Mouse (Mus musculus) cortical plate, adult 2 months (tissue): ENCODE data around the gene Sh3gl3.

Source experiments
- CTCF ChIP-seq: fragments of 200-500 bp; IDR thresholded peaks from 2 replicates; pipeline ENCODE4 v1.5.1; 2011; ENCODE audit warnings: mild to moderate bottlenecking, control low read depth, low read length; ENCODE audit not compliant: insufficient read depth; ENCODE audit errors: extremely low read depth
- POLR2A ChIP-seq: fragments of 200-500 bp; IDR thresholded peaks from 2 replicates; pipeline ENCODE4 v1.6.1; 2011; ENCODE audit warnings: mild to moderate bottlenecking, low read length, control low read depth; ENCODE audit not compliant: insufficient read depth; ENCODE audit errors: extremely low read depth

DNA sequence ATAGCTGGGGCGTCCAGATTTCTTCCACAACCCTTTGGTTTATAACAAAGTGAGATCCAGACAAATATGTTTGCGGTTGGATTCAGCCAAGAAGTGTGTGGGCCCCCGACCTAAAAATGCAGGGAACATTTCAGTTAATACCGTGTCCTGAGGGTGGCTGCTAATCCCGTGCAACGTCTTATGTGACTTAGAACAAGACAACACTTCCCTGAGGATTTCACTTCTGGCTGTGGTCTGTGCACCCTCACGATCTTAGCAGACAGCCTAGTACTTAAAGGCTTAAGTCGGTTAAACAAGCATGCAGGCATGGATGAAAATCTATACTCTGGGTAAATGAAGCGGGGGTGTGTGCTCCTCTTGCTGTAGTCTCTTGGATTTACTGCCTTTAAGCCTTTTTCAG is 164.5 kb downstream of the Sh3gl3 start:
- TF ChIP-seq CTCF (no peak), POLR2A (no peak)
